Mouse (Mus musculus): ENCODE data around the gene Dlg3.

DNA sequence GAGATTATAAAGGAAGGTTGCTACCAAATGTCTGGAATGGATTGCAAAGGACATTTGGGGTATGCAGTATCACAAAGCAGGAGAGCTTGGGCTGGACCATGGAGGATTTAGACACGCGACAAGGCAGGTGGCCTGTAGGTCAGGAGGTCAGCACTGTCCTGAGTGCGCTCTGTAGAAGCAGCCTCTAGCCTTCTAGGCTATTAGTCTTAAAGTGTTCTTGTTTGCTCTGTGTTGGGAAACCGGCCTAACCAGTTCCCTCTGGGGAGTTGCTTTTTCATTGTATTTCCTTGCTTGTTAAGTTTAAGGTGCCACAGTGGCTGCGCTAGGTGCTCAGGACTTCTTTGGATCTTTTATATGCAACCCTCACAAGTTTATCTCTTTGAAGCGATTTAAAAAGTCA is 34.5 kb downstream of the Dlg3 start:
- no peak for TF ChIP-seq CTCF (IDR thresholded peaks at IDR 0.05; ENCODE audit: extremely low read depth, insufficient read depth, insufficient read length, insufficient replicate concordance)
- TF ChIP-seq POLR2A (IDR thresholded peaks at IDR 0.05; ENCODE audit: low read depth, low read length), result no peak

All from spleen, adult 2 months (tissue).